Mouse (Mus musculus) liver, adult 2 months (tissue): Measurements from ENCODE around the gene Vps11.
"Not testable (repeated sequence)": the region's sequence is repeated elsewhere in the genome, so short reads cannot be mapped to it uniquely, and the experiment has no call there.

Experiments
- CTCF ChIP-seq: fragments of 200-500 bp; IDR thresholded peaks from 2 replicates; pipeline ENCODE4 v1.5.1; 2011; ENCODE audit warnings: low read depth, low read length, control low read depth
- POLR2A ChIP-seq: fragments of 200-500 bp; IDR thresholded peaks from 2 replicates; pipeline ENCODE4 v1.6.1; 2011; ENCODE audit warnings: low read length, control low read depth; ENCODE audit not compliant: insufficient read depth; ENCODE audit errors: extremely low read depth

- TF ChIP-seq CTCF, POLR2A: not testable (repeated sequence)
Observed at GRCm38 (mm10) chr9:44300001-44300400, 61.5 kb downstream of the Vps11 start.
